Mouse (Mus musculus): ENCODE measurements around the gene Guca1b. TPM values are rescaled to one million over a fixed set of nuclear protein-coding genes. Genes with fewer than 3 reads are reported as not detected.

Gene Guca1b
- 1.0 TPM for polyA plus RNA-seq (2017; shearing (Covaris generic))

GRCm38 (mm10) chr17:47385145-47385544, at the start of gene Guca1b:
Gene Guca1b (plus strand): TSS chr17:47385393.

GRCm38 (mm10) chr17:47368401-47369086, 16.6 kb upstream of the Guca1b start, which contains the start of gene Mrps10:
Gene Mrps10 (plus strand): TSS chr17:47368887.

GRCm38 (mm10) chr17:47400451-47400850, 15.3 kb downstream of the Guca1b start, which contains the start of gene Guca1a:
Gene Guca1a (minus strand): TSS chr17:47400584.

GRCm38 (mm10) chr17:47436156-47436906, 51.1 kb downstream of the Guca1b start, which contains the start of gene AI661453:
Gene AI661453 (plus strand): TSS chr17:47436615.

GRCm38 (mm10) chr17:47436907-47437547, 51.8 kb downstream of the Guca1b start, which contains the start of gene 1700001C19Rik:
Gene 1700001C19Rik (minus strand): TSS chr17:47437376.

Other genes starting within 250 kb of the Guca1b start
- 24.6 TPM for gene Mrps10, start 16.5 kb upstream of the Guca1b start, polyA plus RNA-seq (2017; shearing (Covaris generic))
- not detected for gene Guca1a, start 15.2 kb downstream of the Guca1b start, polyA plus RNA-seq (2017; shearing (Covaris generic))
- gene AI661453, start 51.2 kb downstream of the Guca1b start, polyA plus RNA-seq (2017; shearing (Covaris generic)): not detected
- not detected for gene 1700001C19Rik, start 52.0 kb downstream of the Guca1b start, polyA plus RNA-seq (2017; shearing (Covaris generic))
- gene Taf8, start 116.9 kb downstream of the Guca1b start, polyA plus RNA-seq (2017; shearing (Covaris generic)): 52.6 TPM
- gene Ccnd3, start 119.7 kb downstream of the Guca1b start, polyA plus RNA-seq (2017; shearing (Covaris generic)): 245 TPM
- 30.8 TPM for gene Bysl, start 226.1 kb downstream of the Guca1b start, polyA plus RNA-seq (2017; shearing (Covaris generic))
- gene Med20, start 226.2 kb downstream of the Guca1b start, polyA plus RNA-seq (2017; shearing (Covaris generic)): 53.4 TPM
- gene Gm20517, start 226.2 kb downstream of the Guca1b start, polyA plus RNA-seq (2017; shearing (Covaris generic)): 1.6 TPM
- gene Usp49, start 245.3 kb downstream of the Guca1b start, polyA plus RNA-seq (2017; shearing (Covaris generic)): 3.2 TPM

All from effector memory CD4-positive, alpha-beta T cell, adult 5 months (primary cell).